Mouse (Mus musculus) embryonic facial prominence, embryonic 12.5 days (tissue): ENCODE data around the gene Rab37. TPM values are rescaled to one million over a fixed set of nuclear protein-coding genes. Genes with fewer than 3 reads are reported as not detected.

ENCODE experiments used
- ATAC-seq: fragments of 200-750 bp; cut with Nextera tagmentation; 2 replicates; pipeline ENCODE4 v1.8.0; 2017; ENCODE audit not compliant: insufficient number of reproducible peaks, insufficient read depth, low FRiP score, low TSS enrichment
- H3K27ac ChIP-seq: fragments of 300-500 bp; sonication (generic); 2 replicates; pipeline ENCODE4 v1.5.1; 2016; ENCODE audit warnings: mild to moderate bottlenecking
- H3K27me3 ChIP-seq: fragments of 300-500 bp; sonication (generic); 2 replicates; pipeline ENCODE4 v1.6.1; 2016; ENCODE audit warnings: mild to moderate bottlenecking, moderate library complexity
- H3K36me3 ChIP-seq: fragments of 300-500 bp; sonication (generic); 2 replicates; pipeline ENCODE4 v1.6.1; 2016; ENCODE audit warnings: mild to moderate bottlenecking
- H3K4me1 ChIP-seq: fragments of 300-500 bp; sonication (generic); 2 replicates; pipeline ENCODE4 v1.6.1; 2016
- H3K4me2 ChIP-seq: fragments of 300-500 bp; sonication (generic); replicated peaks from 2 replicates; pipeline ENCODE4 v1.6.1; 2016; ENCODE audit warnings: mild to moderate bottlenecking, moderate library complexity
- H3K4me3 ChIP-seq: fragments of 300-500 bp; sonication (generic); 2 replicates; pipeline ENCODE4 v1.5.1; 2016; ENCODE audit warnings: mild to moderate bottlenecking
- H3K9ac ChIP-seq: fragments of 300-500 bp; sonication (generic); 2 replicates; pipeline ENCODE4 v1.6.1; 2016; ENCODE audit warnings: mild to moderate bottlenecking, moderate library complexity
- H3K9me3 ChIP-seq: fragments of 300-500 bp; sonication (generic); 2 replicates; pipeline ENCODE4 v1.6.1; 2016; ENCODE audit warnings: mild to moderate bottlenecking, moderate library complexity
- WGBS: fragments of 180-500 bp; shearing (Covaris S2); methylation state at CpG from one replicate; pipeline ENCODE4 v1.1.7; 2016; 5-methylcytosine and 5-hydroxymethylcytosine counted together
- polyA plus RNA-seq: library from polyadenylated mRNA; unstranded; fragments of >200 nt; fragmentation: Nextera tagmentation; extraction: Ambion mirVana; gene quantifications from 2 replicates; pipeline ENCODE4 v1.2.1, GENCODE M21; 2016

The Rab37 gene
- 1.9 and 2.1 TPM in 2 replicates for polyA plus RNA-seq

GRCm38 (mm10) chr11:115091362-115091901 lies at the start of gene Rab37:
TSS of gene Rab37 (plus strand) at chr11:115091431.
- no peak for ATAC-seq
- 2% methylated on average over 36 of the region's 36 CpGs for WGBS
- Histone ChIP-seq H3K27me3 (peaks cover 30% of the 10 kb centered on the region), H3K27ac (no peak within 1 kb of the TSS), H3K4me3 (peak within 1 kb of the TSS; percentile 13), H3K9me3 (no peaks in the 10 kb centered on the region), H3K4me1 (peaks cover 10% of the 10 kb centered on the region), H3K4me2 (peak within 1 kb of the TSS; percentile 41), H3K36me3 (no peaks in the 10 kb centered on the region), H3K9ac (0 out of 2 replicates have a peak within 1 kb of the TSS, but pooled peaks have one; percentile 16)

GRCm38 (mm10) chr11:115048259-115048658 lies 43.0 kb upstream of the Rab37 start, which contains the start of gene Cd300ld3:
TSS of gene Cd300ld3 (minus strand) at chr11:115048409.
- Histone ChIP-seq H3K27ac (no peak within 1 kb of the TSS), H3K36me3 (no peaks in the 10 kb centered on the region), H3K4me2 (no peak within 1 kb of the TSS), H3K9me3 (no peaks in the 10 kb centered on the region), H3K27me3 (no peaks in the 10 kb centered on the region), H3K4me1 (no peaks in the 10 kb centered on the region), H3K4me3 (no peak within 1 kb of the TSS), H3K9ac (no peak within 1 kb of the TSS)
- ATAC-seq, result no peak
- WGBS, result 74% methylated on average over 2 of the region's 2 CpGs

GRCm38 (mm10) chr11:115049282-115049895 lies 41.8 kb upstream of the Rab37 start:
- H3K9ac ChIP-seq, result no peak overlapping the region
- 51% methylated on average over 3 of the region's 3 CpGs for WGBS
- H3K4me3 ChIP-seq, result no peak overlapping the region
- no peaks in the 10 kb centered on the region for H3K4me1 ChIP-seq
- no peaks in the 10 kb centered on the region for H3K27me3 ChIP-seq
- no peaks in the 10 kb centered on the region for H3K36me3 ChIP-seq
- ATAC-seq, result no peak
- no peaks in the 10 kb centered on the region for H3K9me3 ChIP-seq
- H3K4me2 ChIP-seq, result no peak overlapping the region
- no peak overlapping the region for H3K27ac ChIP-seq

- ATAC-seq, result no peak
- Histone ChIP-seq H3K4me2 (no peak overlapping the region), H3K4me1 (no peaks in the 10 kb centered on the region), H3K4me3 (no peak overlapping the region), H3K27me3 (no peaks in the 10 kb centered on the region), H3K36me3 (no peaks in the 10 kb centered on the region), H3K9ac (no peak overlapping the region), H3K9me3 (no peaks in the 10 kb centered on the region), H3K27ac (no peak overlapping the region)
- 2% methylated on average over 9 of the region's 9 CpGs for WGBS
These were observed 39.0 kb upstream of the Rab37 start for GRCm38 (mm10) chr11:115052206-115052605.

- Histone ChIP-seq H3K4me2 (no peak overlapping the region), H3K27me3 (no peaks in the 10 kb centered on the region), H3K9ac (no peak overlapping the region), H3K27ac (no peak overlapping the region), H3K4me1 (no peaks in the 10 kb centered on the region), H3K9me3 (no peaks in the 10 kb centered on the region), H3K36me3 (no peaks in the 10 kb centered on the region), H3K4me3 (no peak overlapping the region)
- WGBS, result 90% methylated on average over 1 of the region's 1 CpGs
- no peak for ATAC-seq
These were observed 38.2 kb upstream of the Rab37 start for GRCm38 (mm10) chr11:115052991-115053390.

GRCm38 (mm10) chr11:115054537-115054936 lies 36.7 kb upstream of the Rab37 start:
- no peaks in the 10 kb centered on the region for H3K36me3 ChIP-seq
- H3K4me1 ChIP-seq, result no peaks in the 10 kb centered on the region
- no peak for ATAC-seq
- H3K4me2 ChIP-seq, result no peak overlapping the region
- H3K27me3 ChIP-seq, result no peaks in the 10 kb centered on the region
- H3K9me3 ChIP-seq, result no peaks in the 10 kb centered on the region
- H3K27ac ChIP-seq, result no peak overlapping the region
- no peak overlapping the region for H3K9ac ChIP-seq
- no peak overlapping the region for H3K4me3 ChIP-seq

GRCm38 (mm10) chr11:115058701-115059100 lies 32.5 kb upstream of the Rab37 start:
- Histone ChIP-seq H3K4me3 (no peak overlapping the region), H3K27me3 (no peaks in the 10 kb centered on the region), H3K27ac (no peak overlapping the region), H3K4me1 (0 out of 2 replicates have a peak, but pooled peaks cover 2% of the 10 kb centered on the region), H3K36me3 (no peaks in the 10 kb centered on the region), H3K9me3 (no peaks in the 10 kb centered on the region), H3K9ac (no peak overlapping the region), H3K4me2 (no peak overlapping the region)
- ATAC-seq, result no peak
- WGBS, result 65% methylated on average over 4 of the region's 4 CpGs

- Histone ChIP-seq H3K9me3 (no peaks in the 10 kb centered on the region), H3K27ac (no peak overlapping the region), H3K36me3 (no peaks in the 10 kb centered on the region), H3K27me3 (no peaks in the 10 kb centered on the region), H3K4me2 (no peak overlapping the region), H3K9ac (no peak overlapping the region), H3K4me1 (0 out of 2 replicates have a peak, but pooled peaks cover 2% of the 10 kb centered on the region), H3K4me3 (no peak overlapping the region)
- WGBS, result 80% methylated on average over 2 of the region's 2 CpGs
- no peak for ATAC-seq
These were observed 31.4 kb upstream of the Rab37 start for GRCm38 (mm10) chr11:115059797-115060196.

GRCm38 (mm10) chr11:115062077-115062476 lies 29.2 kb upstream of the Rab37 start, which contains the start of gene Cd300e:
TSS of gene Cd300e (minus strand) at chr11:115062177.
- H3K9ac ChIP-seq, result no peak within 1 kb of the TSS
- WGBS, result 45% methylated on average over 5 of the region's 5 CpGs

GRCm38 (mm10) chr11:115066768-115067167 lies 24.5 kb upstream of the Rab37 start:
- Histone ChIP-seq H3K4me2 (no peak overlapping the region), H3K27me3 (0 out of 2 replicates have a peak, but pooled peaks cover 6% of the 10 kb centered on the region), H3K9ac (no peak overlapping the region), H3K27ac (no peak overlapping the region), H3K4me1 (peaks cover 10% of the 10 kb centered on the region; the same call in 1 of the 2 replicates), H3K4me3 (no peak overlapping the region), H3K36me3 (no peaks in the 10 kb centered on the region), H3K9me3 (no peaks in the 10 kb centered on the region)
- no peak for ATAC-seq
- 62% methylated on average over 6 of the region's 6 CpGs for WGBS

More at GRCm38 (mm10) chr11:115062077-115062476, 29.2 kb upstream of the Rab37 start, which contains the start of gene Cd300e:
- ATAC-seq, result no peak
- no peak within 1 kb of the TSS for H3K4me2 ChIP-seq
- no peak within 1 kb of the TSS for H3K27ac ChIP-seq
- 0 out of 2 replicates have a peak, but pooled peaks cover 2% of the 10 kb centered on the region for H3K4me1 ChIP-seq
- no peak within 1 kb of the TSS for H3K4me3 ChIP-seq
- H3K9me3 ChIP-seq, result no peaks in the 10 kb centered on the region
- 0 out of 2 replicates have a peak, but pooled peaks cover 4% of the 10 kb centered on the region for H3K27me3 ChIP-seq
- no peaks in the 10 kb centered on the region for H3K36me3 ChIP-seq

- H3K27ac ChIP-seq, result no peak overlapping the region
- H3K9me3 ChIP-seq, result no peaks in the 10 kb centered on the region
- no peak overlapping the region for H3K4me3 ChIP-seq
- H3K9ac ChIP-seq, result no peak overlapping the region
- peaks cover 11% of the 10 kb centered on the region; the same call in 1 of the 2 replicates for H3K4me1 ChIP-seq
- ATAC-seq, result no peak
- H3K27me3 ChIP-seq, result 0 out of 2 replicates have a peak, but pooled peaks cover 5% of the 10 kb centered on the region
- no peaks in the 10 kb centered on the region for H3K36me3 ChIP-seq
- WGBS, result 9% methylated on average over 9 of the region's 9 CpGs
- peak overlapping the region; percentile 26 for H3K4me2 ChIP-seq
These were observed 20.1 kb upstream of the Rab37 start for GRCm38 (mm10) chr11:115071015-115071551.
